Mouse (Mus musculus) megakaryocyte progenitor cell, adult 5-6 weeks (primary cell): ENCODE results near the gene Osgep. TPM values are rescaled to one million over a fixed set of nuclear protein-coding genes. Genes with fewer than 3 reads are reported as not detected.
"Not testable (repeated sequence)": the region's sequence is repeated elsewhere in the genome, so short reads cannot be mapped to it uniquely, and the experiment has no call there.

Source experiments
- ATAC-seq: replicated peaks from 2 replicates; pipeline ENCODE4 v1.8.0; 2016; ENCODE audit warnings: mild to moderate bottlenecking, moderate TSS enrichment, inconsistent platforms; ENCODE audit not compliant: poor library complexity
- total RNA-seq, 2 experiments: library from RNA; stranded (forward) in 1 of 2; stranded (reverse) in 1 of 2; fragments of 157-497, 149-512 nt in 1 of 2; fragments of 200-1000 nt in 1 of 2; gene quantifications; 2 replicates each; pipeline versions ENCODE4 v1.2.3 to v1.2.4; 2015 to 2017

Gene Osgep
- 116 and 117 TPM in 2 replicates for total RNA-seq (2015)
- total RNA-seq (2017), result 117 and 125 TPM in 2 replicates

GRCm38 (mm10) chr14:50924281-50925064 is at the start of gene Osgep, which contains the start of gene Apex1:
Osgep (minus strand) TSS chr14:50924893.
Apex1 (plus strand) TSS chr14:50924968.
- ATAC-seq, result peak; percentile 86

GRCm38 (mm10) chr14:50973700-50974099 is 49.0 kb upstream of the Osgep start:
- ATAC-seq, result no peak

DNA sequence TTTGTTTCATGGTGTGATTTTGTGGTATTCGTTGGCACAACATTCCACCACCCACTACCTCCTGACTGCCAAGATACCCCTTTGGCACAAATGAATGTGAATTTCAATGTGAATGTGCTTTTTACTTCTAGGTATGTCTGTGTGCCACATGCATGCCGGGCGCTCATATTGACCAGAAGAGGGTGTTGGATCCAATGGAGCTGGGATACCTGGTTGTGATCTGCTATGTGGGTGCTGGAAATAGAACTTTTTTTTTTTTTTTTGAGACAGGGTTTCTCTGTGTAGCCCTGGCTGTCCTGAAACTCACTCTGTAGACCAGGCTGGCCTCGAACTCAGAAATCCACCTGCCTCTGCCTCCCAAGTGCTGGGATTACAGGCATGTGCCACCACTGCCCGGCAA is 48.4 kb upstream of the Osgep start:
- not testable (repeated sequence) for ATAC-seq

DNA sequence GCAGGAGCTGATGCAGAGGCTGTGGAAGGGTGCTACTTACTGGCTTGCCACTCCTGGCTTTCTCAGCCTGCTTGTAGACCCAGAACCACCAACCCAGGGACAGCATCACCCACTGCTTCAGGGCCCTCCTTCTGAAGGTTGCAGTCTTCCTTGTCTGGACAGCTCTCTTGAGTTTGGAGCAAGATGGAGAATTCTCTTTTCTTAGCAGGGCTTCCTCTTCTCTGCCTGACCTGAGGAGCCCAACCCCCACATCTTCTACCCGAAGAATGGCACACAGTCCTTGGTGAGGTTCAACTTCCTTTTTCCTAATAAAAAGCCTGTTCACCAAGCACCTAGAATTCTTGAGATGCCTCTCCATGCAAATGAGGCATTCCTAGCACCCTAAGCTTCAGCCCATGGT is 46.1 kb upstream of the Osgep start:
- peak; percentile 50 for ATAC-seq

GRCm38 (mm10) chr14:50969558-50970544 is 45.2 kb upstream of the Osgep start:
- ATAC-seq, result peak; percentile 49

GRCm38 (mm10) chr14:50969041-50969440 is 44.3 kb upstream of the Osgep start:
- ATAC-seq, result no peak

DNA sequence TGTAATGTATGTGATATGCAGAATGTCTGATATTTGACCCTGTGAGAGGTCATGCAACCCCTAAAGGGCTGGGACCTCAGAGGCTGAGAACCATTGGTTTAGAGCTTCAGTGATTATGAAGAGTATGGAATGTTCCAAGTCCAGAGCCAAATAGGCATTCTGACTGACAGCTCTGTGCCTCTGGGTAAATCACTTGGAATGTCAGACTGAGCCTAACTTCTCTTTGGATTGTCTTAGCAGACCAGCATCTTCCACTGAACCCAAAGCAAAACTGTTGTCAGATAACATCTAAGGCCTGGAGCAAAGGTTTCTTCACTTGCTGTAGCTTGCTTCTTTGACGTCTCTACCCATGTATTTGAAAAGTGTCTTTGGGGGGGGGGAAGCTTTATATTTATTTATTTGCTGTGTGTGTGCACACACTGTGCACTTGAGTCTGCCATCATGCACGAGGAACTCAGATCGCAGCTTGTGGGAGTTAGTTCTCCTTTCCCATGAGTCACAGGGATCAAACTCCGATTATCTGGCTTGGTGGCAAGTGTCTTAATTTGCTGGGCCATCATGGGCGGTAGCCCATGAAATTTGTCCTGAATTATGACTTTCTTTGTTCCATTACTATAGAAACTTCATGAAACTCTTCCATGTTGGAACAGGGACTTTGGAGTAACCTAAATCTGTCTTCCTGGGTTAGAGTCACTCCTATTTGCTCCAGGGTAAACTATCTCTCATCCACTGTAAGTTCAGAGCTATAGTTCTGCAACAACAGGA is 43.7 kb upstream of the Osgep start:
- no peak for ATAC-seq

GRCm38 (mm10) chr14:50958289-50958995 is 33.7 kb upstream of the Osgep start:
- ATAC-seq, result peak; percentile 23

DNA sequence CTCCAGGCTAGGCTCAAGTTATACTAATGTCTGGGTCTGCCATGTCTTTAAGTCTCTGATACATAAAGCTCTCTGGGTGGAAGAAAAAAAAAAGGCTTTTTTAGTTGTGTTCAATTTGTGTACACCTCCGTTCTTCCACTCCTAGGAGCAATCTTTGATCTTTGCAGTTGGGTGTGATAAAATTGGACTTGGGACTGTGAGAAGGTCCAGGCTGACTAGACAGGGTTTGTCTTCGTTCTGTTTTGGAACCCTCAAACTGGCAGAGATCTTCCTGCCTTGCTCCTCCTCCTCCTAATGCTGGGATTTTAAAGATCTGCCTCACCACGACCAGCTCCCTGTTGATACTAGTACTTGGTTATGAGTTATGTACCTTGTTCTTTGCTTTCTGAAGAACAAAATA is 32.5 kb upstream of the Osgep start:
- not testable (repeated sequence) for ATAC-seq

DNA sequence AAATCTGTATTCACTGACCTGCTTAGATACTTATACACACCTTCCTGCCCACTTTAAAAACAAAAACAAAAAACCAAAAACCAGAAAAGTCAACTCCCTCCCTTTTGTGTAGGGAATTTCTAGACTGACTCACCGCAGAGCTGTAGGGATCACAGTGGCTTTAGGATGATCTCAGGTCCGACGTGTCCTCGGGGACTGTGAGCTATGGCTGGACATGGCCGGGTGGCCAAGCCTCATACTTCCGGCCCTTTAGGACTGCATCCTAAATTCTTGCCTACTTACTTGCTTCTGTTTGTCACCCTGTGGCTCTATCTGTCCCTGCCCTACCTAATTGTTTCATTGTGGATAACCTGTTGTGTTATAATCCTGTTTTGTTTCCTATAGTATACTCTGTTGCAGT is 32.0 kb upstream of the Osgep start:
- not testable (repeated sequence) for ATAC-seq

DNA sequence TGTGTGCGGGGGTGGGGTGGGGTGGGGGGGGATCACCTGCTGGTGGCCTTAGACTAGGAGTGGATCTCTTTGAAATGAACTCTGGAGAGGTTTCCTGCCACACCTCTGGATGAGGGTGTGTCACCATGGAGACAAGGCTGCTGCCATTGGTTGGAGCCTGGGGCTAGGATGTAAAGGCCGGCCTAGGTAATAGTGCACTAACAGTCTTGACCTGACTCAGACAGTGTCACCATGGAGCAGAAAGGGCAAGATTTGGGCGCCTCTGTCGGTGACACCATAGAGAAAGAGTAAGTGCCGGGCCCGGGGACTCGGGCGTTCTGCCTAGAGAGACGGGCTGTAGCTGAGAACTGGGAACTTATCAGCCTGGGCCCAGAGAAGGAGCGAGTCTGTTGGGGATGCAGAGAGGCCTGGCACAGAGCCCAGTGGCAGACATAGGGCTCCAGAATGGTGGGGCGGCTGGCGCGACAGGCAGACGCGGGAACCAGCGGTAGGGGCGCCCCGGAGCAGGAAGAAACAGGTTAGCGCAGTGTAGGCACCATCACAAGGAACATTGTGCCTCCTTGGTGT is 31.3 kb upstream of the Osgep start, which contains the start of gene Pnp2:
Pnp2 (plus strand) TSS at position 51 of the 567 bp plus-strand sequence.
- ATAC-seq, result peak; percentile 68

DNA sequence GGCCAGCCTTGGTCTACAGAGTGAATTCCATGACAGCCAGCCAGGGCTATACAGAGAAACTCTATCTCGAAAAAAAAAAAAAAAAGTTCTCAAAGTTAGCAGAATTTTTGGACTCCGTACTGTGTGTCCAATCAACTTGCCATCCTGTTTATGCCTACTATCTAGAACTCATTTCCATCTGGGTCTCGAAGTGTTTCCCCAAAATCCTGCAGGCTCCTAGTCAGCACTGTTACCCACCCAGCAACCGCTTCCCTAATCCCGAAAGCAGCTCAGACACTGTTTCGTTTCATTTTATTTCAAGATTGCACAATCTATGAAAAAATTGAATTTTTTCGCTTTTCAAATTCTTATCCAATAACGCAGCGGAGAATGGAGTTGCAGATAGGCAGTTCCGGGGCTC is 30.8 kb upstream of the Osgep start:
- ATAC-seq, result peak; percentile 16

- not testable (repeated sequence) for ATAC-seq
These were observed 20.8 kb upstream of the Osgep start for GRCm38 (mm10) chr14:50945526-50945925.

DNA sequence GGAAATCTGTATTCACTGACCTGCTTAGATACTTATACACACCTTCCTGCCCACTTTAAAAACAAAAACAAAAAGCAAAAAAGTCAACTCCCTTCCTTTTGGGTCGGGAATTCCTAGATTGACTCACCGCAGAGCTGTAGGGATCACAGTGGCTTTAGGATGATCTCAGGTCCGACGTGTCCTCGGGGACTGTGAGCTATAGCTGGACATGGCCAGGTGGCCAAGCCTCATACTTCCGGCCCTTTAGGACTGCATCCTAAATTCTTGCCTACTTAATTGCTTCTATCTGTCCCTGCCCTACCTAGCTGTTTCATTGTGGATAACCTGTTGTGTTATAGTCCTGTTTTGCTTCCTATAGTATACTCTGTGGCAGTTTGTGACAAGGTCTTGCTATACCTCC is 20.4 kb upstream of the Osgep start:
- not testable (repeated sequence) for ATAC-seq

- ATAC-seq, result peak; percentile 69
These were observed 20.0 kb upstream of the Osgep start for GRCm38 (mm10) chr14:50944668-50945033.

GRCm38 (mm10) chr14:50943932-50944667 is 19.4 kb upstream of the Osgep start, which contains the start of gene Gm49342:
Gm49342 (plus strand) TSS chr14:50944517.
- peak; percentile 83 for ATAC-seq

- peak; percentile 83 for ATAC-seq
These were observed 14.2 kb upstream of the Osgep start for GRCm38 (mm10) chr14:50938940-50939339.

DNA sequence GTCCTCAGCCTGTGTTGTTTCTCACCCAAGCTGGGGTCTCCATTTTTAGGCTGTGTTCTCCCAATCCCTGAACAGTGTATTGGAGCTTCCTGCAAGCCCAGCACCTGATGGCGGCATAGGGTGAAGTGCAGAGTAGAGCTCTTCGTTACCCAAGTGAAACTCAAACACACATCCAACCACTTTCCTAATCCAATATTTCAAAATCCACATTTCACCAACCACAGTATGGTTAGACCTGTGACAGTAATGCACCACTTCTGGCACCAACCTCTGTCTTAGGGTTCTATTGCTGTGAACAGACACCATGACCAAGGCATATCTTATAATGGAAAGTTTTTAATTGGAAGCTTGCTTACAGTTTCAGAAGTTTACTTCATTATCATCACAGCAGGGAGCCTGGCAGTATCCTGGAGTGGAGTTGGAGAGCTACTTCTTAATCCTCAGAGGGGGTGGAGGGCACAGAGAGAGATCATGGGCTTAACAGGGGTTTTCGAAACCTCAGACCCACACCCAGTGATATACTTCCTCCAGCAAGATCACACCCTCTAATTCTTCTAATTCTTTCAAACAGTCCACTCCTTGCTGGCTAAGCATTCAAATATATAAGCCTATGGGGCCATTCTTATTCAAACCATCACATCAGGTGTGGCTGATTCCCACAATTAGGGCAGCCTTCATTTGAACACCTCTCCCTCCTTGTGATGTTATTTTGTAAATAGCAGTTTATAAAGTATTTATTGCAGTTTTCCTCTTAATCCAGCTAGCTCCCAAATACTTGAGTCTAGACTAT is 13.6 kb upstream of the Osgep start:
- peak; percentile 62 for ATAC-seq
